Mouse (Mus musculus) small intestine, adult 2 months (tissue): Measurements from ENCODE around the gene Ambra1.
A peak's percentile ranks its signal among the peaks of the same experiment; 100 is the strongest.

ENCODE experiments used
- CTCF ChIP-seq: fragments of 200-500 bp; IDR thresholded peaks from 2 replicates; pipeline ENCODE4 v1.5.1; 2012; ENCODE audit warnings: low read depth, mild to moderate bottlenecking, control low read depth, inconsistent platforms, low read length, moderate library complexity, mixed read lengths; ENCODE audit not compliant: insufficient replicate concordance, insufficient read length; ENCODE audit errors: extremely low read depth
- POLR2A ChIP-seq: fragments of 200-500 bp; IDR thresholded peaks from 2 replicates; pipeline ENCODE4 v1.6.1; 2012; ENCODE audit warnings: low read depth, mild to moderate bottlenecking, control low read depth, inconsistent platforms, low read length, moderate library complexity

GRCm38 (mm10) chr2:91927826-91928533, 198.0 kb downstream of the Ambra1 start:
- TF ChIP-seq POLR2A: no peak
- peak; percentile 82 for TF ChIP-seq CTCF
